Mouse (Mus musculus) heart, embryonic 15.5 days (tissue): ENCODE results near the gene Ffar4. TPM values are rescaled to one million over a fixed set of nuclear protein-coding genes. Genes with fewer than 3 reads are reported as not detected.

Experiments
- ATAC-seq: fragments of 200-750 bp; cut with Nextera tagmentation; replicated peaks from 2 replicates; pipeline ENCODE4 v1.8.0; 2017; ENCODE audit warnings: low read depth, moderate TSS enrichment; ENCODE audit not compliant: insufficient number of reproducible peaks, insufficient read depth, low FRiP score
- H3K27ac ChIP-seq: fragments of 300-500 bp; sonication (generic); 2 replicates; pipeline ENCODE4 v1.5.1; 2015; ENCODE audit warnings: mild to moderate bottlenecking, inconsistent platforms
- H3K27me3 ChIP-seq: fragments of 300-500 bp; sonication (generic); 2 replicates; pipeline ENCODE4 v1.6.1; 2015; ENCODE audit warnings: inconsistent platforms
- H3K36me3 ChIP-seq: fragments of 300-500 bp; sonication (generic); 2 replicates; pipeline ENCODE4 v1.6.1; 2015; ENCODE audit warnings: mild to moderate bottlenecking, inconsistent platforms
- H3K4me1 ChIP-seq: fragments of 300-500 bp; sonication (generic); replicated peaks from 2 replicates; pipeline ENCODE4 v1.6.1; 2015; ENCODE audit warnings: inconsistent platforms
- H3K4me2 ChIP-seq: fragments of 300-500 bp; sonication (generic); 2 replicates; pipeline ENCODE4 v1.6.1; 2015; ENCODE audit warnings: inconsistent platforms, mild to moderate bottlenecking, moderate library complexity
- H3K4me3 ChIP-seq: fragments of 300-500 bp; sonication (generic); 2 replicates; pipeline ENCODE4 v1.5.1; 2015; ENCODE audit warnings: mild to moderate bottlenecking, inconsistent platforms
- H3K9ac ChIP-seq: fragments of 300-500 bp; sonication (generic); 2 replicates; pipeline ENCODE4 v1.6.1; 2015; ENCODE audit warnings: mild to moderate bottlenecking, inconsistent platforms
- H3K9me3 ChIP-seq: fragments of 300-500 bp; sonication (generic); replicated peaks from 2 replicates; pipeline ENCODE4 v1.6.1; 2016; ENCODE audit warnings: inconsistent platforms
- WGBS: fragments of 180-500 bp; shearing (Covaris S2); methylation state at CpG from one replicate; pipeline ENCODE4 v1.1.7; 2015; ENCODE audit warnings: mixed read lengths; 5-methylcytosine and 5-hydroxymethylcytosine counted together
- polyA plus RNA-seq: library from polyadenylated mRNA; unstranded; fragments of >200 nt; fragmentation: Nextera tagmentation; extraction: Ambion mirVana; gene quantifications from 2 replicates; pipeline ENCODE4 v1.2.1, GENCODE M21; 2015

The Ffar4 gene
- polyA plus RNA-seq, 1 experiment from 2014 or later, result 0.29 TPM

- no peak overlapping the region for H3K27ac ChIP-seq
- ATAC-seq, result no peak
- peaks cover 36% of the 10 kb centered on the region for H3K36me3 ChIP-seq
These were observed 21.8 kb upstream of the Ffar4 start for GRCm38 (mm10) chr19:38075051-38075450.

DNA sequence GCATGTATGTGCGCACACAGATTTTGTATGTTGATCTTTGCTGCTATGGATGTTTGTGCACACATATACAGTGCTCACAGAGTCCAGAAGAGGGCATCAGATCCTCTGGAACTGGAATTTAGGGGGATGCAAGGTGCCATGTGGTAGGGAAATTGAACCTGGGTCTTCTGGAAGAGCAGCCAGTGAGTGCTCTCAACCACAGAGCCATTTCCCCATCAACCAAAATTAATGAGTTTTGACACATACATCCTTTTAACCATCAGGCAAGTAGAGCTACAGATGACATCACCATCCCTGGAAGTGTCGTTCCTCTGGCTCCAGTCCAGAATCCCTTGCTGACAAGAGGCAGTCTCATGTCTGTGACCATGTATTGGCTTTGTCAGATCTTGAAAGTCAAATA lies 20.6 kb upstream of the Ffar4 start:
- H3K27ac ChIP-seq, result no peak overlapping the region
- no peaks in the 10 kb centered on the region for H3K9me3 ChIP-seq
- H3K27me3 ChIP-seq, result no peaks in the 10 kb centered on the region
- no peaks in the 10 kb centered on the region for H3K4me1 ChIP-seq
- no peak overlapping the region for H3K4me2 ChIP-seq
- peaks cover 24% of the 10 kb centered on the region; the same call in 1 of the 2 replicates for H3K36me3 ChIP-seq
- no peak for ATAC-seq
- H3K9ac ChIP-seq, result no peak overlapping the region
- no peak overlapping the region for H3K4me3 ChIP-seq
- WGBS, result 54% methylated on average over 2 of the region's 2 CpGs

More at GRCm38 (mm10) chr19:38075051-38075450, 21.8 kb upstream of the Ffar4 start:
- Histone ChIP-seq H3K4me3 (no peak overlapping the region), H3K4me1 (no peaks in the 10 kb centered on the region), H3K9me3 (no peaks in the 10 kb centered on the region), H3K9ac (no peak overlapping the region), H3K4me2 (no peak overlapping the region), H3K27me3 (no peaks in the 10 kb centered on the region)
- WGBS, result 81% methylated on average over 11 of the region's 11 CpGs

- Histone ChIP-seq H3K27ac (no peak overlapping the region), H3K9ac (no peak overlapping the region), H3K4me1 (no peaks in the 10 kb centered on the region), H3K9me3 (no peaks in the 10 kb centered on the region), H3K4me3 (no peak overlapping the region), H3K36me3 (peaks cover 9% of the 10 kb centered on the region; the same call in 1 of the 2 replicates), H3K4me2 (no peak overlapping the region), H3K27me3 (no peaks in the 10 kb centered on the region)
- WGBS, result 65% methylated on average over 3 of the region's 3 CpGs
- no peak for ATAC-seq
These were observed 18.9 kb upstream of the Ffar4 start for GRCm38 (mm10) chr19:38077851-38078540.

DNA sequence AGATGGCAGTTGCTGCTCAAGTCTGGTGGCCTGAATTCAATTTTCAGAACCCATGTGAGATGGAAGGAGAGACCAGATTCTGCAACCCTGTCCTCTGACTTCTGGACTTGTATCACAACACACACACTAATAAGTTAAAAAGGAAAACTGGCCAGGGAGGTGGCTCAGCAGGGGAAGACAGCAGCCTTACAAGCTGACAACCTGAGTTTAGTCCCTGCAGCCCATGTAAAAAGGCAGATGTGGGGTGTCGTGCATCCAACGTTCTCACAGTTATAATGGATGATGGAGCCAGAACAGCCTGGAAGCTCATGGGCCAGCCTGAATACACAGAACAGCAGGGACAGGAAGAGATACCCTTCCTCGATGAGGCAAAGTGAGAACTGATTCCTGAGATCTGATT lies 15.5 kb upstream of the Ffar4 start:
- Histone ChIP-seq H3K4me3 (no peak overlapping the region), H3K9me3 (no peaks in the 10 kb centered on the region), H3K9ac (no peak overlapping the region), H3K4me1 (no peaks in the 10 kb centered on the region), H3K4me2 (no peak overlapping the region), H3K27ac (no peak overlapping the region), H3K36me3 (no peaks in the 10 kb centered on the region), H3K27me3 (0 out of 2 replicates have a peak, but pooled peaks cover 3% of the 10 kb centered on the region)
- ATAC-seq, result no peak
- 55% methylated on average over 3 of the region's 3 CpGs for WGBS

GRCm38 (mm10) chr19:38082931-38083525 lies 13.8 kb upstream of the Ffar4 start:
- no peak overlapping the region for H3K27ac ChIP-seq
- no peaks in the 10 kb centered on the region for H3K36me3 ChIP-seq
- H3K4me2 ChIP-seq, result no peak overlapping the region
- ATAC-seq, result no peak
- 0 out of 2 replicates have a peak, but pooled peaks cover 4% of the 10 kb centered on the region for H3K4me1 ChIP-seq
- no peaks in the 10 kb centered on the region for H3K9me3 ChIP-seq
- no peak overlapping the region for H3K9ac ChIP-seq
- H3K27me3 ChIP-seq, result 0 out of 2 replicates have a peak, but pooled peaks cover 3% of the 10 kb centered on the region
- no peak overlapping the region for H3K4me3 ChIP-seq
- WGBS, result 59% methylated on average over 5 of the region's 5 CpGs

- no peak overlapping the region for H3K4me2 ChIP-seq
- H3K9me3 ChIP-seq, result no peaks in the 10 kb centered on the region
- ATAC-seq, result no peak
- H3K36me3 ChIP-seq, result no peaks in the 10 kb centered on the region
- 0 out of 2 replicates have a peak, but pooled peaks cover 3% of the 10 kb centered on the region for H3K27me3 ChIP-seq
- 0 out of 2 replicates have a peak, but pooled peaks cover 4% of the 10 kb centered on the region for H3K4me1 ChIP-seq
- H3K27ac ChIP-seq, result no peak overlapping the region
- WGBS, result 71% methylated on average over 4 of the region's 4 CpGs
- H3K9ac ChIP-seq, result no peak overlapping the region
- H3K4me3 ChIP-seq, result no peak overlapping the region
These were observed 11.0 kb upstream of the Ffar4 start for GRCm38 (mm10) chr19:38085841-38086240.

DNA sequence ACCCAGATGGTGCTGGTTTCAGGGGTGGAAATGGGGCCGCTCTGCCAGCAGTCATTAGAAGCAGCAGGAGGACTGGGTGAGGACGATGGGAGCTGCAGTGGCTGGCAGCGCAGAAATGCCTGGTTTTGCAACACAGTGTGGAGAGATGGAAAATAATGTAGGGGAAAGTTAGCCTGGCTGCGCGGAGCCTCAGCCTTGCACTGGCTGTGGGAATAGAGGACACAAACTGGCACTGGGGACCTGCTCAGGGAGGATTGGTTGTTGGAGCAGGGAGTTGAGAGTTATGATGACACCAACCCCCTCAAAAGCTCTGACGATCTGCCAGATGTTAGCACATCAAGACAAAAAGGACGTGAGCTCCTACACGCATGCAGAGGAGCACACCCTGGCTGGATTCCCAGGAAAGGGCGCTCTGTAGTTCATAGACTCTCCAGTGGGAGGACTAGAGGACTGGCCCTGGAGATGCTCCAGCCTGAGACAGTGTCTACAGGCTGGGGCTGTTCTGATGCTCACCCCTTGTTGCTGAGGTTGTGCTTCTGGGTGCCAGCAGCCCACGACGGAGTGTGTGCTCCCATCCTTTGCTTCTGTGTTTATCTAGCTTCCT lies 9.8 kb upstream of the Ffar4 start:
- Histone ChIP-seq H3K4me3 (no peak overlapping the region), H3K9me3 (no peaks in the 10 kb centered on the region), H3K4me2 (peak overlapping the region; percentile 24; the same call in 1 of the 2 replicates), H3K4me1 (0 out of 2 replicates have a peak, but pooled peaks cover 4% of the 10 kb centered on the region), H3K27ac (no peak overlapping the region), H3K27me3 (0 out of 2 replicates have a peak, but pooled peaks cover 3% of the 10 kb centered on the region), H3K36me3 (no peaks in the 10 kb centered on the region), H3K9ac (no peak overlapping the region)
- ATAC-seq, result peak; percentile 74
- WGBS, result 44% methylated on average over 11 of the region's 11 CpGs

DNA sequence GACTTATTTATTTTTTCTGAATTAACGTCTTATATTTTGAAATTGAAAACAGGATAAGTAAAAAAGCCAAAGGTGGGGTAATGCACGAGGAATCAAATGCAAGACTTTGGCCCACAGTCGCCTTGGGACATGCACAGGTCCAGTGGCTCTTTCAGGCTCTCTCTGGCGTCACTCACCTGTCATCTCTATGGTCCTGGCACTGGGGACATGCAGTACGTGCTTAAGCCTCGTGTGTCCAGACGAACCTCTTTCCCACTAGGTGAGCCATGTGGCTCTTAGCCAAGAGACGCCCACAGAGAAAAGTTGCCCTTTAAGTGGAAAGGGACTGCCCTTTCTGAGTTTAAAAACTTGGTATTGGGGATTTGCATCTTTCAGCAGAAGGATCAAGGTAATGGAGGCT lies 7.5 kb upstream of the Ffar4 start:
- Histone ChIP-seq H3K9me3 (no peaks in the 10 kb centered on the region), H3K4me1 (0 out of 2 replicates have a peak, but pooled peaks cover 4% of the 10 kb centered on the region), H3K27me3 (peaks cover 14% of the 10 kb centered on the region), H3K27ac (no peak overlapping the region), H3K9ac (no peak overlapping the region), H3K36me3 (no peaks in the 10 kb centered on the region), H3K4me2 (no peak overlapping the region), H3K4me3 (no peak overlapping the region)
- 69% methylated on average over 8 of the region's 8 CpGs for WGBS
- no peak for ATAC-seq

DNA sequence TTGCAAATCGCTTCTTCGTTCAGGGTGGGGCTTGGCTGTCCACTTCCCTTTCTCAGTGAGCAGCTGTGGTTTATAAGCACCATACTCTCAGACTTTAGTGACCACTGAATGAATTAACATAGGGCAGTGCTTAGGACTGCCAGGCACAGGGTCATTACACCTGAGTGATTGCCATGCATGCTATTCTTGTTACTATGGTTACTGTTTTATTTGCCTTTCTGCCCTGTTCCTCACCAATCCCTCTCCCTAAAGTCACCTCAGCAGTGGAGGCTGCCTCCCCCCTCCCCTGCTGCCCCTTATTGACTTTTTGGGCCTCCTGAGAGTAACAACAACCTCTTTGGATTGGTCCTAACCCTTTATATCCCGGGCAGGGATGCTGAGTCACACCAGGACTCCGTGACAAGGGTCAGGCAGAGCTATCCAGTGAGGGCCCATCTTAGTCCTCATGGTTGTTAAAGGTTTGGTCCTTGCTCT lies 5.3 kb upstream of the Ffar4 start:
- no peaks in the 10 kb centered on the region for H3K9me3 ChIP-seq
- no peaks in the 10 kb centered on the region for H3K36me3 ChIP-seq
- no peak overlapping the region for H3K27ac ChIP-seq
- no peak overlapping the region for H3K4me2 ChIP-seq
- H3K4me1 ChIP-seq, result peaks cover 4% of the 10 kb centered on the region; the same call in 1 of the 2 replicates
- H3K27me3 ChIP-seq, result peaks cover 30% of the 10 kb centered on the region
- ATAC-seq, result no peak
- H3K4me3 ChIP-seq, result no peak overlapping the region
- 68% methylated on average over 4 of the region's 4 CpGs for WGBS
- H3K9ac ChIP-seq, result no peak overlapping the region

DNA sequence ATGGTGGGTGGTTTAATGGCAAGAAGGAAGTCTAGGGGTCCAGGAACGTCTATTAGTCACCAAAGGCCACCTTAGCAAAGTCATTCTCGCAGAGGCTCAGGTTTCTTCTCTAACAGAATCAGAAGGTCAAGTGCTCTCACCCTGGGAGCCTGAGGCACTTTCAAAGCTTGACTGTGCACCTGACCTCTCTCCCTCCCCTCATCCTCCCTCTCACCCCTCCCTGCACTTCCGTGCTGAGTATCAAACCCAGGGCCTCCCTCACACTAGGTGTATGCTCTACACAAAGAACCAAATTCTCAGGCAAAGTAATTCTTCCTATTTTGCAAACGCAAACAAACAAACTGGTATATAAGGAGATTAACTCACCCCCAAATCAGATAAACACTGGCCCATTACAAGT lies 640 bp upstream of the Ffar4 start:
- Histone ChIP-seq H3K4me1 (peaks cover 8% of the 10 kb centered on the region), H3K27ac (no peak overlapping the region), H3K9ac (no peak overlapping the region), H3K9me3 (no peaks in the 10 kb centered on the region), H3K4me3 (no peak overlapping the region), H3K4me2 (no peak overlapping the region), H3K36me3 (no peaks in the 10 kb centered on the region), H3K27me3 (peaks cover 67% of the 10 kb centered on the region)
- 11% methylated on average over 4 of the region's 4 CpGs for WGBS
- ATAC-seq, result no peak

GRCm38 (mm10) chr19:38107871-38108270 lies 11.0 kb downstream of the Ffar4 start:
- ATAC-seq, result no peak
- H3K27me3 ChIP-seq, result peaks cover 12% of the 10 kb centered on the region; the same call in 1 of the 2 replicates
- no peak overlapping the region for H3K4me2 ChIP-seq
- H3K9ac ChIP-seq, result no peak overlapping the region
- H3K4me3 ChIP-seq, result no peak overlapping the region
- H3K4me1 ChIP-seq, result no peaks in the 10 kb centered on the region; the same call in 1 of the 2 replicates
- no peaks in the 10 kb centered on the region for H3K9me3 ChIP-seq
- 81% methylated on average over 4 of the region's 4 CpGs for WGBS
- H3K36me3 ChIP-seq, result no peaks in the 10 kb centered on the region
- H3K27ac ChIP-seq, result no peak overlapping the region
